Mouse (Mus musculus) megakaryocyte, embryonic 14.5 days (primary cell): ENCODE data around the gene Notum. TPM values are rescaled to one million over a fixed set of nuclear protein-coding genes. Genes with fewer than 3 reads are reported as not detected.
"Not testable (repeated sequence)": the region's sequence is repeated elsewhere in the genome, so short reads cannot be mapped to it uniquely, and the experiment has no call there.

Experiments used
- H3K27me3 ChIP-seq: replicated peaks from 2 replicates; pipeline ENCODE3; 2012; ENCODE audit warnings: inconsistent platforms
- H3K36me3 ChIP-seq: replicated peaks from 2 replicates; pipeline ENCODE3; 2012; ENCODE audit warnings: low read length, inconsistent platforms, mixed read lengths
- H3K4me1 ChIP-seq: 2 replicates; pipeline ENCODE4 v1.6.1; 2012; ENCODE audit warnings: inconsistent platforms
- H3K4me3 ChIP-seq: replicated peaks from 2 replicates; pipeline ENCODE3; 2012; ENCODE audit warnings: moderate library complexity, mild to moderate bottlenecking, inconsistent platforms
- H3K9me3 ChIP-seq: 2 replicates; pipeline ENCODE4 v1.6.1; 2012; ENCODE audit warnings: inconsistent platforms
- FLI1 ChIP-seq: IDR thresholded peaks from 2 replicates; pipeline ENCODE4 v1.6.1; 2012; ENCODE audit warnings: low read length, inconsistent platforms, mixed read lengths
- GATA1 ChIP-seq: IDR thresholded peaks from 3 replicates; pipeline ENCODE4 v1.6.1; 2012; ENCODE audit warnings: mixed read lengths, low read length, inconsistent platforms, borderline replicate concordance
- polyA plus RNA-seq: library from polyadenylated mRNA; stranded (reverse); fragments of >175 nt; gene quantifications from 2 replicates; pipeline ENCODE4 v1.2.3, GENCODE M21; 2012; ENCODE audit warnings: low replicate concordance; ENCODE audit not compliant: insufficient read depth

The Notum gene
- polyA plus RNA-seq, 1 experiment = 0.46 TPM

DNA sequence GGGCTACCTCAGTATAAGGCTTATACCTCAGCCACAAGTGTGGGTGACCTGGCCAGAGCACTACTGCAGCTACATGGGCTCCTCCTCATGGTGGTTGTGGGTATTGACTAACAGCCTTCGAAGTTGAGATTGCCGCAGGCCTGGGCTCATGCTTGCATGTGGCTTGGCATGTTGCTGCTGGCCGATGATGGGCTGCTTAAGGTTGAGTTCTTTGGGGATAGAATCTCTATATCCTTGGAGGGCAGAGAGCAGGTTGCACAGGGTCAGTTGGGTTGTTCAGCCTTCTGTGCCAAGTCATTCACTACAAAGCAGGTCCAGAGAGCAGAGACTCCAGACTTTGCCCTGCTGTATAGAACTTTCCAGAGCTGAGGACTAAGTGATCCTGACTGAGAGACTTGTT, 18.9 kb upstream of the Notum start:
- Histone ChIP-seq H3K4me3 (no peak overlapping the region), H3K4me1 (peaks cover 65% of the 10 kb centered on the region), H3K27me3 (no peaks in the 10 kb centered on the region), H3K36me3 (peaks cover 90% of the 10 kb centered on the region), H3K9me3 (no peaks in the 10 kb centered on the region)
- TF ChIP-seq FLI1 = no peak
- no peak for TF ChIP-seq GATA1

DNA sequence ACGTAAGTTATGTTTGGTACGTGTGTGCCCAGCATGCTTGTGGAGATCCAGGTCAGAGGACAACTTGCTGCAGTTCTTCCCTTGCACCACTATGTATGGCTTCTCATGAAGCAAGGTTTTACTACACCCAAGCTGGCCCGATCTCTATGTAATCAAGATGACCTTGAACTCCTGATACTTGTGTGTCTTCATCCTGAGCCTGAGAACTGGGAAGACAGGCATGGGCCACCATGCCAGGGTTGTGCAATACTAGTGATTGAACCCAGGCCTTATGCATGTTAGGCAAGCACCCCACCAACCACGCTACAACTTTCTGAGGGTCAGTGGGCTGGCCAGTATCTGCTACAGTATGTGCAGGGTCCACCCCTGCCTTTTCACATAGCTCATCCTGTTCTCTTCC, 16.0 kb upstream of the Notum start:
- H3K36me3 ChIP-seq = peaks cover 68% of the 10 kb centered on the region
- H3K4me1 ChIP-seq = peaks cover 61% of the 10 kb centered on the region
- H3K4me3 ChIP-seq = no peak overlapping the region
- no peaks in the 10 kb centered on the region for H3K9me3 ChIP-seq
- TF ChIP-seq GATA1 (no peak), FLI1 (no peak)
- H3K27me3 ChIP-seq = no peaks in the 10 kb centered on the region

DNA sequence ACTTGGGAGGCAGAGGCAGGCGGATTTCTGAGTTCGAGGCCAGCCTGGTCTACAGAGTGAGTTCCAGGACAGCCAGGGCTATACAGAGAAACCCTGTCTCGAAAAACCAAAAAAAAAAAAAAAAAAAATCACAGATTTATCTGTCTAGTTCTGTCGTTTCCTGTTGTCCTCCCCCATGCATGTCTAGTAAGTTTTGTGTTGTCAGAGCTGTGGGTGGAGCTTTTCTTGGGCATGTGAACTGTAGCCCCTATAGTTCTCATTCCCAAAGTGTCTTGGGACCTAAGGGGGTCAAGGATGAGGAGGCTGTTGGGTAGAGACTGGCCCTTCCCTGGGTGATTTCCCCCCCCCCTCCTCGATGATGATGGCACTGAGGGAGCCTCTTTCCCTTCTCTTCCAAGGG, 14.9 kb upstream of the Notum start:
- peak overlapping the region; percentile 46 for H3K4me3 ChIP-seq
- peaks cover 61% of the 10 kb centered on the region for H3K36me3 ChIP-seq
- not testable (repeated sequence) for H3K27me3 ChIP-seq, H3K9me3 ChIP-seq
- peaks cover 64% of the 10 kb centered on the region for H3K4me1 ChIP-seq

DNA sequence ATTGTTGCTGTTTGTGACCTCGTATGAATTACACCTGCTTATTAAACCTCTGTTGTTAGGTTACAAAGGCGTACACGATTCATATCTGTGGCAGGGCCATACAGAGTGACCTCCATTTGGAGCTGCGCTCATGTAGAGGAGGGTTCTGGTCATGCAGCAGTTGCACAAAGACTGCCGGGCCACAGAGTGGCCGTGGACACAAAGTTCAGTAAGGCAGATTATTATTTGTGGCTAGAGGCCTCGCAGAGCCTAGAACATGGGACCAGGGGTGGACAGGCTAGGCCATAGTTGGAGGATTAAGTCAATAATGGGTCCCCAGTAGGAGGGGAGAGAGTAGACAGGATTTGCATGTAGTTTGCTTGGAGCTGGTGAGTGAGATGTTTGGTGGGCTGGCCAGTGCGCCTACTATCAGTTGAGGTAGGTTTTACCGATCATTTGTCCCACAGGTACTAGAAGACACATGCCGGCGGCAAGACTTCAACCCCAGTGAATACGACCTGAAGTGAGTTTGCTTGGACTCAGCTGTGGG, 12.7 kb upstream of the Notum start:
- peaks cover 39% of the 10 kb centered on the region for H3K36me3 ChIP-seq
- TF ChIP-seq FLI1 (no peak), GATA1 (no peak)
- peaks cover 4% of the 10 kb centered on the region for H3K27me3 ChIP-seq
- no peaks in the 10 kb centered on the region for H3K9me3 ChIP-seq
- peak overlapping the region; percentile 96 for H3K4me3 ChIP-seq
- peaks cover 56% of the 10 kb centered on the region for H3K4me1 ChIP-seq

- TF ChIP-seq FLI1 (no peak), GATA1 (no peak)
- peaks cover 32% of the 10 kb centered on the region for H3K36me3 ChIP-seq
Measured at GRCm38 (mm10) chr11:120672687-120673593, 12.0 kb upstream of the Notum start, which contains the start of gene Aspscr1. Gene Aspscr1 (plus strand): TSS chr11:120672973.

DNA sequence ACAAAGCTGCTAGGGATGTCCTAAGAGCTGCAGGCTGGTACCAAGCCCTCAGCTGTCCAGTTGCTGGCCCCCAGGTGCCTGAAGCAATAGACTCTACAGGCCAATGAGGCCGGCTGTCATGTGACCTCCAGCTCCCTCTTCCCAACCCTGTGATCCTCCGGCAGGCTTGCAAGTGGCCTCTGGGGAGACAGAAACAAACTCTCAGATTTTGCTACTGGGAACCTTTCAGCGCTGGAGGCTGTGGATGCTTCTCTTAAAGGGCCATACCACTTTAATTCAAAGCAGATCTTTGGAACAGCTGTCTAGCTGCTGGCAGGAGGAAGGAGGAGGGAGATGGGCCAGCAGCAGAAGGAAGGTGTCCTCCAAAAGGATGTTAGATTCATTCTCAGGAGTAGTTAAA, 5.6 kb upstream of the Notum start:
- Histone ChIP-seq H3K4me3 (no peak overlapping the region), H3K9me3 (no peaks in the 10 kb centered on the region), H3K4me1 (peaks cover 19% of the 10 kb centered on the region), H3K36me3 (no peaks in the 10 kb centered on the region), H3K27me3 (peaks cover 59% of the 10 kb centered on the region)
- no peak for TF ChIP-seq GATA1
- TF ChIP-seq FLI1 = no peak

More at GRCm38 (mm10) chr11:120672687-120673593, 12.0 kb upstream of the Notum start, which contains the start of gene Aspscr1:
- H3K4me3 ChIP-seq = peak within 1 kb of the TSS; percentile 96
- peaks cover 54% of the 10 kb centered on the region for H3K4me1 ChIP-seq
- H3K9me3 ChIP-seq = no peaks in the 10 kb centered on the region
- peaks cover 4% of the 10 kb centered on the region for H3K27me3 ChIP-seq

- H3K27me3 ChIP-seq = peaks cover 72% of the 10 kb centered on the region
- H3K9me3 ChIP-seq = no peaks in the 10 kb centered on the region
- TF ChIP-seq GATA1 (no peak), FLI1 (no peak)
- H3K36me3 ChIP-seq = no peaks in the 10 kb centered on the region
- H3K4me3 ChIP-seq = no peak overlapping the region
- peaks cover 30% of the 10 kb centered on the region for H3K4me1 ChIP-seq
Measured at GRCm38 (mm10) chr11:120665406-120665805, 4.4 kb upstream of the Notum start.

DNA sequence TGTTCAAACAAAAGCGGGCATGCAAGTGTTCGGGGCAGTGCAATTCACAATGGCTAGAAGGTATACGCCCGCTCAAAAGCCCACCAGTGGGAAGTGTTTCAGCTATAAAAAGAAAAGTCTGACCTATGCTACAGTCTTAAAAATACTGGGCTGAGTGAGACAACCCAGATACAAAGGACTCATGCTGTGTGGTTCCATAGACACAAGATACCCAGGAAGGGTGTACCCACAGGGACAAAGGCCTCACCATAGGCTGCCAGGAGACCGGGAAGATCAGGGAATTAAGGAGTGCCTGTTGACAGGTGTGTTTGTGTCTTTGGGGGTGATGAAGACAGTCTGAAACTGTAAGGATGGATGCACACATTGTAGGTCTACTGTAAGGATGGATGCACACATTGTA, 2.7 kb upstream of the Notum start:
- no peak overlapping the region for H3K4me3 ChIP-seq
- no peaks in the 10 kb centered on the region for H3K9me3 ChIP-seq
- TF ChIP-seq FLI1 = no peak
- TF ChIP-seq GATA1 = no peak
- no peaks in the 10 kb centered on the region for H3K36me3 ChIP-seq
- H3K27me3 ChIP-seq = peaks cover 84% of the 10 kb centered on the region
- H3K4me1 ChIP-seq = peaks cover 47% of the 10 kb centered on the region

- H3K4me3 ChIP-seq = no peak overlapping the region
Measured at GRCm38 (mm10) chr11:120662759-120663158, 1.8 kb upstream of the Notum start.

DNA sequence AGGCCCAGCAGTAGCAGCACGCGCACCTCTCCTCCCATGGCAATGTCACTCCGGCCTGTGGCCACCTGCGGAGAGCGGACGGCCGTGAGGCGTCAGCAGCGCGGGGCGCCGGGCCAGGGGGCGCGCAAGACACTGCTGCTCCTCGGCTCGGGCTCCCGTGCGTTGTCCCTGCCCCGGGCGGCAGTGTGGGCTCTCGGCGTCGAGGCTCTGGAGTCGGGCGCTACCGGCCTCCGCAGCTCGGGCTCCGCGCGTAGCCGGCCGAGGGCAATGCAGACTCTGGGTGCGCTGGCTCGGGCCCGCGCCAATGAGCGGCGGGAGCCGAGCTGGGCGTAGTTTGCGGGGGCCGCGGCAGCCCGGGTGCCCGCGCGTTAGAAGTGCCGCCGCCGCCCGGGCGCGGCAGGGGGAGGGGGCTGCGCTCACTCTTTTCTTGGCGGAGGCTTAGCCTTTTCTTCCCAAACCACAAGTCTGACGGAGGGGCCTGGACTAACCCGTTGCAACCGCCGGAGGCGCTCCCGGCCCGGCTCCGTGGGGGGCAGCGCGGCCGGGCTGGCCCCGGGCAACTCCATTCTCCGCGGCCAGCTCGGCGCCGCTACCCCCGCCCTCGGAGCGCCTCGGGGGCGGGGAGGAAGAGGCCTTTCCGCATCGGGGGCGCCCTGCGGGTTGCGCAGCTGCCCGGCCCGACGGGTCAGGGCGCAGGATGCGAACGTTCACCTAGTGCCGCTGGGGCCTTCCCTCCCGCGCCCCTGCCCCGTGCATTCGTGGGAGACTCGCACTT, 487 bp downstream of the Notum start:
- peaks cover 43% of the 10 kb centered on the region for H3K4me1 ChIP-seq
- H3K36me3 ChIP-seq = no peaks in the 10 kb centered on the region
- peaks cover 98% of the 10 kb centered on the region for H3K27me3 ChIP-seq
- H3K4me3 ChIP-seq = peak overlapping the region; percentile 91
- H3K9me3 ChIP-seq = no peaks in the 10 kb centered on the region
- TF ChIP-seq GATA1 (no peak), FLI1 (no peak)

More at GRCm38 (mm10) chr11:120662759-120663158, 1.8 kb upstream of the Notum start:
- TF ChIP-seq GATA1 (no peak), FLI1 (no peak)
- Histone ChIP-seq H3K4me1 (peaks cover 50% of the 10 kb centered on the region), H3K27me3 (peaks cover 94% of the 10 kb centered on the region), H3K9me3 (no peaks in the 10 kb centered on the region), H3K36me3 (no peaks in the 10 kb centered on the region)
